Mouse (Mus musculus) cortical plate, adult 2 months (tissue): ENCODE results near the gene Arid1b.

Experiments
- CTCF ChIP-seq: fragments of 200-500 bp; IDR thresholded peaks from 2 replicates; pipeline ENCODE4 v1.5.1; 2011; ENCODE audit warnings: mild to moderate bottlenecking, control low read depth, low read length; ENCODE audit not compliant: insufficient read depth; ENCODE audit errors: extremely low read depth
- POLR2A ChIP-seq: fragments of 200-500 bp; IDR thresholded peaks from 2 replicates; pipeline ENCODE4 v1.6.1; 2011; ENCODE audit warnings: mild to moderate bottlenecking, low read length, control low read depth; ENCODE audit not compliant: insufficient read depth; ENCODE audit errors: extremely low read depth

GRCm38 (mm10) chr17:5108546-5109142, 114.5 kb downstream of the Arid1b start:
- no peak for TF ChIP-seq CTCF
- TF ChIP-seq POLR2A: no peak
